Mouse (Mus musculus) ovary, postnatal 36 days (tissue): Measurements from ENCODE around the gene Yrdc.

Experiments used
- DNase-seq: peaks from one replicate; pipeline ENCODE4 v3.0.0; 2022; ENCODE audit warnings: low spot score, mixed read lengths

Gene Yrdc

DNA sequence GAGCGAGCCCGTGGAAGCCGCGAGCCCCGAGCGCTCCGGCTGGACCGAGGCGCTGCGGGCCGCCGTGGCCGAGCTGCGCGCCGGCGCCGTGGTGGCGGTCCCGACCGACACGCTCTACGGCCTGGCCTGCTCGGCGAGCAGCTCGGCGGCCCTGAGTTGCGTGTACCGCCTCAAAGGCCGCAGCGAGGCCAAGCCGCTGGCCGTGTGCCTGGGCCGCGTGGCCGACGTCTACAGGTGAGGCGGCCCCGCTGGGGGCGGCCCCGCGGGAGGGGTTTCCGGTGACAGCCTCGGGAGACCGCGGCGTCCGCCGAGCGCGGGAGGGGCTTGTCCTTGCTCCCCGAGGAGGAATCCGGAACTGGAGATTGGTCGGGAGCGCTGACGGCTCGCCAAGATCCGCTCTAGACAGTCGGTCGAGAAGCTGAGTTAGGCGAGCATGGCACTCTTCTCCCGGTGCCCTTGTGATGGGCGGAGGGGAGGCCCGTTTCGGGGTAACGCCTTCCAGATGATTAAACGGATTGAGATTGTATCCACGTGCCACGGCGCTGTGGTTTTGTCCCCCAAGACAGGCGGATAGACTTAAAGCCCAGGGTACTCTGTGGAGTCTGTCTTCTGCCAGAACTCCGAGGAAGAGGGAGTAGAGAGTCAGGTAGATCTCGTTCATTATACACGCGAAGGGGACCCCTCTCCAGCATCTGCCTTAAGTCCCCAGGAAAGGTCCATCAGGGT is 617 bp downstream of the Yrdc start, which contains the start of gene 1110065P20Rik:
1110065P20Rik (minus strand) TSS at position 264 of the 726 bp plus-strand sequence.
- DNase-seq, result peak; percentile 84

- DNase-seq, result no peak
These were observed 5.8 kb downstream of the Yrdc start for GRCm38 (mm10) chr4:124856294-124856693.

DNA sequence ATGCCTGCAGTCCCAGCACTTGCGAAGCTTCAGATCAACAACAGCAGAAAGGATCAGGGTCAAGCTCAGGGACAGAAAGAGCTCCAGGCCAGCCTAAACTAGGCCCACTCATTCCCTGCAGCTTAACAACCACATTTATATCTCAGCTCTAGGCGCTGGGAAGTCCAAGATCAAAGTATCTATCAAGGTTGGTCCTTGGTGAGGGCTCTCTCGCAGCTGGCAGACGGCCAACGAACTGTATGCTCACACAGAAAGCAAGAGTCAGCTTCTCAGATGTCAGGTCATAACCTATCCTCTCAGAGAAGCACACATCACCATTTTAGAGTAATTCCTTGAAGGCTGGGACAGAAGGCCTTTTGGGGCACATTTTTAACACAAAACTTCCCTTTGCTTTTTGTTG is 7.9 kb downstream of the Yrdc start:
- peak; percentile 70 for DNase-seq

DNA sequence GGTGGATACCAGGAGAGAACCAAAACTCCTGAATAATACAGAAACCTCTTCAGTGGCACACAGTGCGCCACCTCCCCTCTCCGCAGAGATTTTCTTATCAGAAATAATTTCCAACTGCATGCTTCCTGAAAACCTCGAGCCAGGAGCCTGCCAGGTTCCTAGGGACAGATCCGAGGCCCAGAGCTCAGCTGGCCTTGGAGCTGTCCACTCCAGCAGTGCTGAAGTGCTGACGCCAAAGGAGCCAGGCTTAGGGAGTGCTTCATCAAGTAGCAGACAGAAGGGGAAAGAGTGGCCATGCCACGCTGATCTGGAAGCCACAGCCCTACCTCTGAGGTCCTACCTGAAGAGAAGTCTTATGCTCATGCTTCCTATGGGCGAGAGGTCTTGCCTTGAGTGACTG is 10.0 kb downstream of the Yrdc start:
- DNase-seq, result peak; percentile 80

- no peak for DNase-seq
These were observed 11.1 kb downstream of the Yrdc start, which contains the start of gene Maneal for GRCm38 (mm10) chr4:124861283-124862188. Gene Maneal, minus strand, starts transcription at chr4:124862171.

GRCm38 (mm10) chr4:124872719-124873118 is 22.2 kb downstream of the Yrdc start:
- no peak for DNase-seq

GRCm38 (mm10) chr4:124880599-124880998 is 30.1 kb downstream of the Yrdc start, which contains the start of gene Epha10:
Gene Epha10, plus strand, starts transcription at chr4:124880899.
- no peak for DNase-seq

DNA sequence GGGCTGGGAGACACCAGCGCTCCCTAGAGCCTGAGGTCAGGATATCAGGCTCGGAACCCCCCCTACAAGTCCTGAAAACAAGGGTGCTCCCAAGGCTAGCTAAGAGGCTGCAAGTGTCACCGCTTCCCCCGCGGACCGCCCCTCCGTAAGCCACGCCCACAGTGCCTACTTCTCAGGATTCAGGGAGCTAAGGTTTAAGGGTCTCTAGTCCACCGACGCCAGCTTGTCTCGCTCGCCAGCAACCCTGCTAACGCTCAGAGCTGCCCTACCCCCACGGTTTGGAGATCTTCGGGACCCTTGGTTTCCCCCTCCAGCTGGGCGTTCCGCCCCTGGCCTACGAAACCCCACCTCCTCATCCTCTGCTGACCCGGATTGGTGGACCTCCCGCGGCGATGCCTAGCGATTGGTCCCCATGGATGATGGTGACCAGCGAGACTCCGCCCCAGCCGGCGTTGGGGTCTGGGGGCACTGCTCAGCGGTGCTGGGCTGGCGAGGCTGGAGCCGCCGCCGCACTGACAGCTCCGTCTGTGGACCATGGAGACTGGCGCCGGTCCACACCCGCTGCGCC is 30.9 kb downstream of the Yrdc start:
- no peak for DNase-seq

DNA sequence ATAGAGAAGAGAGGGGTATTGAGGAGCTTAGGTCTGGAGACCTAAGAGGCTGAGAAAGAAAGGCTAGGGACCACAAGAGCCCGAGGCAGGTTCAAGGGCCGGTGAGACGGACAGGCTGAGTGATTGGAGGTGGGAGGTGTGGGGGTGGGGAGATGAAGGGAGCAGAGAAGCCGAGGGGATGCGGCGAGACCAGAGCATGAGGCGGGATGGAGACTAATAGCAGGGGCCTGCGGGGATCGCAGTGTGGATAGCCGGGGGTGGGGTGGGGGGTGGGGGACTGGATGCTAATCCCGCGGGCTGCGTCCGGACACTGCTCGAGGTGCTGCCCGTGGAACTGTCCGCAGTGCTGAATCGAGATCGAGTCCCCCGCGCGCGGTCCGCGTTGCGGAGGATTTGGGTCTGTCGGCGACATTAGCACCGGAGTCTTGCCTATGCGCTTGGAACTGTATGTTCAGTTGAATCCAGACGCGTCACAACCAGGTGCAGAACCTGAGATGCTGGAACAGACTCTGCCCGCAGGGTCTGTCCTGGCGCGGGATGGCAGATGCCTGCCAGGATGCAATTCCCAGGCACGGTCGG is 31.8 kb downstream of the Yrdc start:
- peak; percentile 61 for DNase-seq

DNA sequence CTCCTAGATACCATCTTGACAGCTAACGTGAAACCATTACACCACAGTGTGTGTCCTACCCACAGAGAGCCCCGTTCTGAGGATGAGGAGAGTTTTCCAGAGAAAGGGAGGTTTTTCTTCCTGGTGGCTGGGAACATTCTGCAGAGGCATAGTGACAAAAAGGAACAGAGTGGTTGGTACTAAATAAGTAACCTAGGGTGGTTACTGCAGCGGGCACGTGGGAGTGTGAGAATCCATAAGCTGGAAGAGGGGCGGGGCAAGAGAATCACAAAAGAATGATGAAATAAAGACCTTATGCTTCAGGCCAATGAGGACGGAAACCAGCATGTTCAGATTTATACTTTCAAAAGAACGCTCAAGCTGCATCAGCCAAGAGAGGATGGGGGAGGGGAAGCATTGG is 38.2 kb downstream of the Yrdc start:
- no peak for DNase-seq

DNA sequence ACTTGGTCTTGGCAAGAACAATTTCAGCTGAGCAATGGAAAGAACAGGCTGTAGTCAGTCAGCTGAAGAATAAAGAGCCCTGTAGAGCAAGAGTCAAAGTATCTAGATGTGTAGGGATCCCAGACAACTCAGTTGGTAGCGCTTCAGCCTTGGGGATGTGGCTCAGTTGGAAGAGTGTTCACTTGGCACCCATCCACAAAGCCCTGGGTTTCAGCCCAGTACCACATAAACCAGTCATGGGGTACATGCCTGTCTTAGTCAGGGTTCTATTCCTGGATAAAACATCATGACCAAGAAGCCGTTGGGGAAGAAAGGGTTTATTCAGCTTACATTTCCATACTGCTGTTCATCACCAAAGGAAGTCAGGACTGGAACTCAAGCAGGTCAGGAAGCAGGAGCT is 39.5 kb downstream of the Yrdc start:
- no peak for DNase-seq

DNA sequence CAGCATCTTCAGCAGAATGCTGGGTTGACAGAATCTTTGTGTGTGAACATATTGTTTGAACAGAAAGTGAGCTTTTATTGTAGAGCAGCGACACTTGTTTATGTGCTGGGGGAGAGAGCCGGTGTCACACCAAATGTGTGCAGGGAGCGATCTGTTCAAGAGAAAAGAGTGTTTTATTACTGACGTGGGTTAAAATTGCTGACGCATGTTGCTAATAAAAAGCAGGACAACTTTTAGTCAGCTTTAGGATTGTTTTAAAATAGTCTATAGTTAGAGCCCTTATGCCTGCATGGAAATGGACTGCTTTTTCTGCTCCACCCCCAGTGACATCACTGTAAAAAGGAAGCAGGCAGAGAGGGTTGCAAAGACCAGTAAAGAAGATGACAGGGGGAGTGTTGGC is 40.4 kb downstream of the Yrdc start:
- DNase-seq, result no peak

- DNase-seq, result no peak
These were observed 43.3 kb downstream of the Yrdc start for GRCm38 (mm10) chr4:124893769-124894168.

DNA sequence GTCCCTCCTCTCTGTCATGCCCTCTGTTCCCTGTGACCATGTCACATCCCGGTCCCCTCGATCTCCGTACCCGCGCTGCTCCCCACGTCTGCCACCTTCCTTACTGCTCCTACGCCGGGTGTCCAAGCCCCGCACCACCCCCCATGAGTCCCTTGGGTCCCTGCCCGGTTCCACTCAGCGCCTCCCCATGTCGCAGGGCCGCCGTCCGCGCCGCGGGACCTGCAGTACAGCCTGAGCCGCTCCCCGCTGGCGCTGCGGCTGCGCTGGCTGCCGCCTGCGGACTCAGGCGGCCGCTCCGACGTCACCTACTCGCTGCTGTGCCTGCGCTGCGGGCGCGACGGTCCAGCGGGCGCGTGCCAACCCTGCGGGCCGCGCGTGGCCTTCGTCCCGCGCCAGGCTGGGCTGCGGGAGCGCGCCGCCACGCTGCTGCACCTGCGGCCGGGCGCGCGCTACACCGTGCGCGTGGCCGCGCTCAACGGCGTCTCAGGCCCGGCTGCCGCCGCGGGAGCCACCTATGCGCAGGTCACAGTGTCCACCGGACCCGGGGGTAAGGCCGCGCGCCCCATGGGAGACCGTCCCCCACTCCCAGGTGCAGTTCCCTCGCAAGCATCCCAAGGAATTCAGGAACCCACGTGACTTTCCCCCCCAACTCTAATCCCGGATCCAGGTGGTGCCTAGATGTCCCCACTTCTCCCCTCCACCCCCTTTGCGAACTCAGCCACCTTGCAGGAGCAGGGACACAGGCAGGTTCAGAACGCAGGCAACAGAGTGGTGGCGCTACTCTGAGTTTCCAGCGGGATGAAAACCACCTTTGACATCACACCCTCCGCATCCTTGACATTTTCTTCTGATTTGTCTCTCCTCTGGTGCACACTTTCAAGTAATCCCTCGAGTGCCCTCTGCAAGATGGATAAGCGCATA is 44.3 kb downstream of the Yrdc start:
- no peak for DNase-seq

GRCm38 (mm10) chr4:124898428-124898827 is 47.9 kb downstream of the Yrdc start:
- DNase-seq, result no peak

DNA sequence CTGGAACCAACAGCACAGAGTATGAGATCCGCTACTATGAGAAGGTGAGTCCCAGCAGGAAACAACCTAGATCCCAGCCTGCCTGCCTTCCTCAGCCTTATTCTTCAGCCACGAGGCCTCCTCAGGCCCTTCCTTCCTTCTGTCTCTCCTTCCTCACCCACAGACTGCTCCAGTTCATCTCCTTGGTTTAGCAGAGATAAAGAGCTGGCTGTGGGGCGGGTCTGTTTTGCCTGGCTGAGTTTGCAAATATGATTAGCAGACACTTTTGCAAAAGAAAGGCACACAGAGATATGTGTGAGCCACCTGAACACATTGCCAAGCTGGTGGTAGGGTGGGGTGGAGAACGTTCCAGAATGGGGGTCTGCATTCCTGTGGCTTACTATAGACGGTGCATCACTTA is 49.4 kb downstream of the Yrdc start:
- no peak for DNase-seq
